Mouse (Mus musculus): ENCODE measurements around the gene Cdk2ap2.

DNA sequence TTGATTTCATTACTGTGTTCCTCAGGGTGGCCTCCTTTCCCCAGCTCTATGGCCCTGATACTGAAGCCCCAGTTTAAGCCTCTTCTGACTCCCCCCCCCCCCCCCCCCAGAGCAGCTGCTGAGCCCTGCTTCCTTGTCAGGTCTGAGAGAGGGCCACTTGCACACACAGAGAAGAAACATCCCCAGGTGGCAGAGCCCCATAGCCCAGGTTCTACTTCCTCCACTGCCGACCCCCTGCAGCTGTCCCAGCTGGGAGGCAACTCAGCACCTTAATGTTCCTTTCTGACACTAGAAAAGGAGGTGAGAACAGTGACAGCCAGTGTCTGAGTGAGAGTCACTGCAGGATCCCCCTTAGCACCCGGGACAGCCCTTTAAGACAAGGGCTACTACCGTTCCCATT is 6.8 kb downstream of the Cdk2ap2 start:
- TF ChIP-seq CTCF (IDR thresholded peaks at IDR 0.05; ENCODE audit: control insufficient read depth, insufficient read depth, low read length): no peak
- no peak for TF ChIP-seq POLR2A (IDR thresholded peaks at IDR 0.05; ENCODE audit: borderline replicate concordance, control insufficient read depth, low read depth, low read length)

Measured in bone marrow, adult 2 months (tissue).